Mouse (Mus musculus): Measurements from ENCODE around the gene Tut1. TPM values are rescaled to one million over a fixed set of nuclear protein-coding genes. Genes with fewer than 3 reads are reported as not detected.

The Tut1 gene
- 54.6 and 54.9 TPM in 2 replicates for total RNA-seq (2012; rRNA removed)
- polyA plus RNA-seq (2012; ENCODE audit: insufficient read depth in 1 of 2, insufficient read length in 2 of 2, low read depth in 1 of 2, low replicate concordance in 2 of 2, missing spikeins in 1 of 2), result 10 to 100 TPM in 1 of 2 experiments, not detected in 1; 68.2 TPM

DNA sequence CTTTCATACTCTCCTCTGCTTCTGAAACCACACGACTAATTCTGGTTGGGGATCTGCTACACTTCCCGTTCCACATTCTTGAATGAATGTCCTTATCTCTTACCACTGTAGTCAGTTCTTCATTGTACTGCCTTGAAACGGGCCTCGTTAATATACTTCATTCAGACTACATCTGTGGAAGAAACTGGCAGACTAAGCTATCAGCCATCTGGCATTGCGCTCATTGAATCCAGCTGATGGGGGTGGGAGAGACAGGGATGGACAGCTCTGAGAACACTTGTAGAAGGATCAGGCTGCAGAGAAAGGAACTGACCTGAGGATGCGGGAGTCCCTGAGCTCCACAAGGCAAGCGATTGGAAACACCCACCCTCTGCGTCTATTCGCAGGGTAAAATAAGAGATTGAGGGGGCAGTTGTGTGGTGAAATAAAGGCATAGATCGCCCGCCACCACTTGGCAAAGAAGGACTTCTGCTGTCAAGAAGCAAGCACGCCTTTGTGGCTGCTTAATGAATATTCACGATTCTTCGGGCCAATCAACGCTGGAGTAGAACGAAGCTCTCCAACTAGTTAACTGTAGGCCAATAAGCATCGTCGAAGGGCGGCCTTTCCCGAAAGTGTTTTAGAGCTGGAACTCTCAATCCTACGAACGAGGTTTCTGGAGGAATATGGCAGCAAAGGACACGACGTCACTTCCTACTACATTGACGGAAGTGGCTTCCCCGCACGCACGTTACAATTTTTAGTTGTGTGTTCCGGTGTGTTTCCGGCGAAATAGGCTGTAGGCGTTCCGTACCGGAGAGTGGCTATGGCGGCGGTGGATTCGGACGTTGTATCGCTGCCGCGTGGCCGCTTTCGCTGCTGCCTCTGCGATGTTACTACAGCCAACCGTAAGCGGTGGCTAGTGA is at the start of gene Tut1:
Gene Tut1 (plus strand): TSS at position 713 of the 905 bp plus-strand sequence.
- Histone ChIP-seq H3K4me3 (ENCODE audit: control insufficient read depth in 1 of 2, insufficient read depth in 1 of 2, low read depth in 2 of 2, low read length in 2 of 2) (peak within 1 kb of the TSS; percentile 67 to 81), H3K9ac (ENCODE audit: control insufficient read depth, low read depth, low read length, poor library complexity, severe bottlenecking) (peak within 1 kb of the TSS; percentile 83), H3K27ac (ENCODE audit: control insufficient read depth, low read depth, low read length) (peak within 1 kb of the TSS; percentile 82), H3K4me1 (ENCODE audit: control insufficient read depth in 1 of 2, insufficient read depth in 2 of 2, low read length in 2 of 2) (peaks cover 9 to 30% of the 10 kb centered on the region in 2 experiments), H3K27me3 (ENCODE audit: control insufficient read depth in 1 of 2, insufficient read depth in 2 of 2, low read length in 2 of 2) (no peaks in the 10 kb centered on the region), H3K36me3 (ENCODE audit: control insufficient read depth in 1 of 2, insufficient read depth in 2 of 2, low read length in 2 of 2) (peaks cover 16 to 53% of the 10 kb centered on the region in 2 experiments), H3K9me3 (replicated peaks; ENCODE audit: insufficient read depth, low read length) (no peaks in the 10 kb centered on the region), H3K79me2 (ENCODE audit: control insufficient read depth, insufficient read depth, low read length, poor library complexity) (peaks cover 34% of the 10 kb centered on the region)
- DNase-seq (ENCODE audit: low read depth, low spot score), result peak; percentile 99
- TF ChIP-seq POLR2A (IDR thresholded peaks at IDR 0.05; ENCODE audit: control insufficient read depth in 1 of 2, insufficient read depth in 1 of 2, low read depth in 1 of 2, low read length in 2 of 2, poor library complexity in 1 of 2), result peak; percentile 59 to 94; a peak in 3 of 4 replicates
- no peak for TF ChIP-seq ZKSCAN1 (IDR thresholded peaks at IDR 0.05; ENCODE audit: low read depth, low read length)
- peak; percentile 96 for TF ChIP-seq TBP (IDR thresholded peaks at IDR 0.05; ENCODE audit: low read depth, low read length)
- no peak; the same call in 1 of the 2 replicates for TF ChIP-seq MAZ (IDR thresholded peaks at IDR 0.05; ENCODE audit: low read depth, low read length)
- no peak; the same call in 1 of the 2 replicates for TF ChIP-seq RAD21 (IDR thresholded peaks at IDR 0.05; ENCODE audit: low read depth, low read length)
- peak; percentile 81 for TF ChIP-seq POLR2AphosphoS2 (IDR thresholded peaks at IDR 0.05; ENCODE audit: low read length)
- no peak; the same call in 1 of the 2 replicates for TF ChIP-seq MYB (IDR thresholded peaks at IDR 0.05; ENCODE audit: low read depth, low read length)
- peak; percentile 85 for TF ChIP-seq KAT2A (conservative IDR thresholded peaks at IDR 0.05; ENCODE audit: low read depth, low read length)
- TF ChIP-seq ETS1 (IDR thresholded peaks at IDR 0.05; ENCODE audit: low read depth, low read length), result peak; percentile 72
- TF ChIP-seq CHD1 (IDR thresholded peaks at IDR 0.05; ENCODE audit: low read depth, low read length), result peak; percentile 32; the same call in 1 of the 2 replicates
- peak; percentile 33 for TF ChIP-seq SMC3 (IDR thresholded peaks at IDR 0.05; ENCODE audit: low read depth, low read length)
- TF ChIP-seq E2F4 (IDR thresholded peaks at IDR 0.05; ENCODE audit: borderline replicate concordance, low read depth, low read length), result no peak
- TF ChIP-seq SIN3A (IDR thresholded peaks at IDR 0.05; ENCODE audit: low read length), result peak; percentile 98
- TF ChIP-seq MEF2A (IDR thresholded peaks at IDR 0.05; ENCODE audit: extremely low read depth, insufficient replicate concordance, low read depth, low read length, poor library complexity, severe bottlenecking), result no peak
- TF ChIP-seq ELF1 (IDR thresholded peaks at IDR 0.05; ENCODE audit: low read depth, low read length), result peak; percentile 94
- TF ChIP-seq MAFK (IDR thresholded peaks at IDR 0.05; ENCODE audit: borderline replicate concordance, low read depth, low read length), result no peak
- TF ChIP-seq TAL1 (IDR thresholded peaks at IDR 0.05; ENCODE audit: low read length), result peak; percentile 9; the same call in 1 of the 2 replicates
- TF ChIP-seq MXI1 (IDR thresholded peaks at IDR 0.05; ENCODE audit: low read depth, low read length), result peak; percentile 98
- peak; percentile 60 for TF ChIP-seq TCF12 (IDR thresholded peaks at IDR 0.05; ENCODE audit: low read depth, low read length)
- TF ChIP-seq ZC3H11A (IDR thresholded peaks at IDR 0.05; ENCODE audit: low read depth, low read length), result no peak
- TF ChIP-seq ZNF384 (IDR thresholded peaks at IDR 0.05; ENCODE audit: low read depth, low read length), result no peak
- TF ChIP-seq MYC (IDR thresholded peaks at IDR 0.05; ENCODE audit: low read depth, low read length), result peak; percentile 97
- TF ChIP-seq POLR2AphosphoS5 (IDR thresholded peaks at IDR 0.05; ENCODE audit: borderline replicate concordance, low read depth, low read length), result no peak
- 0 out of 2 replicates have a peak, but pooled peaks have one; percentile 22 for TF ChIP-seq RCOR1 (IDR thresholded peaks at IDR 0.05; ENCODE audit: low read depth, low read length)
- TF ChIP-seq EP300 (IDR thresholded peaks at IDR 0.05; ENCODE audit: low read depth in 1 of 2, low read length in 2 of 2), result peak; percentile 26 to 69; a peak in 3 of 4 replicates
- TF ChIP-seq JUND (IDR thresholded peaks at IDR 0.05; ENCODE audit: low read depth, low read length), result no peak; the same call in 1 of the 2 replicates
- no peak for TF ChIP-seq NRF1 (IDR thresholded peaks at IDR 0.05; ENCODE audit: insufficient read depth, low read depth, low read length, poor library complexity, severe bottlenecking)
- TF ChIP-seq HCFC1 (IDR thresholded peaks at IDR 0.05; ENCODE audit: low read depth, low read length), result peak; percentile 99
- TF ChIP-seq ZMIZ1 (IDR thresholded peaks at IDR 0.05; ENCODE audit: low read depth, low read length), result peak; percentile 69; the same call in 1 of the 2 replicates
- TF ChIP-seq BHLHE40 (IDR thresholded peaks at IDR 0.05; ENCODE audit: borderline replicate concordance, low read depth, low read length), result no peak; the same call in 1 of the 2 replicates
- peak; percentile 79 for TF ChIP-seq GATA1 (IDR thresholded peaks at IDR 0.05; ENCODE audit: low read depth, low read length)
- TF ChIP-seq USF2 (IDR thresholded peaks at IDR 0.05; ENCODE audit: borderline replicate concordance in 1 of 2, insufficient read depth in 1 of 2, low read depth in 1 of 2, low read length in 2 of 2), result no peak
- no peak for TF ChIP-seq USF1 (IDR thresholded peaks at IDR 0.05; ENCODE audit: low read depth, low read length)
- no peak for TF ChIP-seq CHD2 (IDR thresholded peaks at IDR 0.05; ENCODE audit: low read length)

Measured in MEL (cell line).